In genomic region chr12:99363024-99363423, GRCm38 (mm10) we compare ENCODE assay signal across 22 mouse cellular contexts.
DNase-seq lines count a peak whose midpoint lies in the region; ATAC-seq and TF ChIP-seq lines count a peak whose summit lies in the region.
"Had no signal": no experiment of that assay in that cellular context is flagged by ENCODE, and none has a peak within 500 bp of the region (broad histone marks: within the 10 kb centered on the region; RNA-seq: fewer than 3 reads in every experiment).

No protein-coding gene starts in this region.

- H3K27ac ChIP-seq in liver, embryonic 16.5 days (ENCODE audit: low read length): no peak overlapping the region
- H3K27ac ChIP-seq: embryonic facial prominence, embryonic 13.5 days; midbrain, embryonic 15.5 days; stomach, embryonic 15.5 days had no signal

- peak; percentile 25 to 37 for DNase-seq in cerebellum, postnatal 25 days
- no peak for DNase-seq in cerebellum, adult 9-11 months
- peak; percentile 57 to 75 for DNase-seq in heart, adult 9 months (ENCODE audit: low spot score in 2 of 2)
- DNase-seq in heart, postnatal 4 days: no peak
- DNase-seq in G1E (ENCODE audit: low spot score): no peak
- no peak for DNase-seq in neural tube, embryonic 10.5 days (ENCODE audit: extremely low spot score, low spot score)
- DNase-seq in c-Kit-positive CD71-positive TER-119-positive erythroid progenitor cells, embryonic 14.5 days (ENCODE audit: low spot score): no peak
- DNase-seq: adrenal gland, postnatal 14 days; cerebellum, adult 18-20 months; forebrain, postnatal 0 days; gastrocnemius, postnatal 10 days; kidney, adult 18-20 months; kidney, postnatal 10 days; right cerebral cortex, postnatal 14 days; spleen, adult 18-20 months had no signal

- ATAC-seq in G1E (ENCODE audit: extremely low read depth, insufficient number of reproducible peaks, low FRiP score, poor library complexity, severe bottlenecking): peak; percentile 36; the same call in 1 of the 2 replicates
- peak; percentile 44; the same call in 1 of the 2 replicates for ATAC-seq in liver, embryonic 16.5 days (ENCODE audit: low read depth)
- ATAC-seq: CD4-positive, CD25-positive, alpha-beta regulatory T cell, adult 4 months; forebrain, postnatal 0 days; lung, postnatal 0 days; midbrain, embryonic 15.5 days had no signal

- H3K9ac ChIP-seq in liver, embryonic 16.5 days (ENCODE audit: low read depth, low read length): no peak overlapping the region
- H3K9ac ChIP-seq: embryonic facial prominence, embryonic 13.5 days; forebrain, postnatal 0 days; midbrain, embryonic 15.5 days; stomach, embryonic 15.5 days had no signal

- WGBS in liver, embryonic 16.5 days (ENCODE audit: insufficient replicate concordance): 63% methylated on average over 6 of the region's 6 CpGs

- peaks cover 20% of the 10 kb centered on the region for H3K4me1 ChIP-seq in G1E (ENCODE audit: insufficient read depth, low read depth, low read length)
- peaks cover 9% of the 10 kb centered on the region for H3K4me1 ChIP-seq in liver, embryonic 16.5 days (ENCODE audit: control insufficient read depth, low read depth, low read length)

- H3K4me2 ChIP-seq in liver, embryonic 16.5 days (ENCODE audit: low read depth, low read length): no peak overlapping the region
- H3K4me2 ChIP-seq: embryonic facial prominence, embryonic 13.5 days; midbrain, embryonic 15.5 days; stomach, embryonic 15.5 days had no signal

- H3K36me3 ChIP-seq in G1E (replicated peaks): peaks cover 45% of the 10 kb centered on the region
- H3K36me3 ChIP-seq in liver, embryonic 16.5 days (ENCODE audit: control insufficient read depth, insufficient read depth): no peaks in the 10 kb centered on the region
- H3K36me3 ChIP-seq: midbrain, embryonic 15.5 days; stomach, embryonic 15.5 days had no signal

- no peaks in the 10 kb centered on the region; the same call in 1 of the 2 replicates for H3K27me3 ChIP-seq in G1E (ENCODE audit: insufficient read depth, low read length)
- no peaks in the 10 kb centered on the region for H3K27me3 ChIP-seq in liver, embryonic 16.5 days (ENCODE audit: control insufficient read depth, insufficient read depth, low read depth, low read length)
- H3K27me3 ChIP-seq: embryonic facial prominence, embryonic 13.5 days; megakaryocyte, embryonic 14.5 days; midbrain, embryonic 15.5 days; stomach, embryonic 15.5 days had no signal

- TF ChIP-seq CTCF in G1E (IDR thresholded peaks at IDR 0.05; ENCODE audit: low read depth, low read length): no peak

- H3K4me3 ChIP-seq in G1E (ENCODE audit: low read depth, low read length): no peak overlapping the region
- no peak overlapping the region for H3K4me3 ChIP-seq in liver, embryonic 16.5 days (ENCODE audit: low read depth, low read length)
- H3K4me3 ChIP-seq: embryonic facial prominence, embryonic 13.5 days; megakaryocyte, embryonic 14.5 days; midbrain, embryonic 15.5 days; stomach, embryonic 15.5 days had no signal

- H3K9me3 ChIP-seq in G1E (replicated peaks): peaks cover 26% of the 10 kb centered on the region
- no peaks in the 10 kb centered on the region for H3K9me3 ChIP-seq in liver, embryonic 16.5 days (replicated peaks; ENCODE audit: control insufficient read depth, low read length)
- H3K9me3 ChIP-seq: embryonic facial prominence, embryonic 13.5 days; megakaryocyte, embryonic 14.5 days; midbrain, embryonic 15.5 days; stomach, embryonic 15.5 days had no signal

Comparison
In these comparisons a context has a peak if more than half of its experiments do, and no peak if none do; other contexts are left out.
1. DNase-seq: peak in cerebellum, postnatal 25 days (2 of 2) and heart, adult 9 months (2 of 2); none in cerebellum, adult 9-11 months (single experiment), heart, postnatal 4 days (single experiment), G1E (single experiment), neural tube, embryonic 10.5 days (single experiment) and c-Kit-positive CD71-positive TER-119-positive erythroid progenitor cells, embryonic 14.5 days (single experiment).